Mouse (Mus musculus) midbrain, postnatal 0 days (tissue): ENCODE results near the gene Csrnp3. TPM values are rescaled to one million over a fixed set of nuclear protein-coding genes. Genes with fewer than 3 reads are reported as not detected.

ENCODE experiments used
- ATAC-seq: fragments of 200-750 bp; cut with Nextera tagmentation; 2 replicates; pipeline ENCODE4 v1.8.0; 2017; ENCODE audit warnings: moderate number of reproducible peaks, mild to moderate bottlenecking, moderate TSS enrichment, moderate library complexity; ENCODE audit not compliant: low FRiP score
- DNase-seq: peaks from one replicate; pipeline ENCODE4 v3.0.0-alpha.2; 2015; ENCODE audit warnings: low spot score
- H3K27ac ChIP-seq: fragments of 300-500 bp; sonication (generic); 2 replicates; pipeline ENCODE4 v1.5.1; 2014; ENCODE audit warnings: low read depth, mild to moderate bottlenecking, low read length, mixed read lengths
- H3K27me3 ChIP-seq: fragments of 300-500 bp; sonication (generic); 2 replicates; pipeline ENCODE4 v1.6.1; 2014; ENCODE audit warnings: low read length, control low read depth, mixed read lengths; ENCODE audit not compliant: insufficient read depth
- H3K36me3 ChIP-seq: fragments of 300-500 bp; sonication (generic); 2 replicates; pipeline ENCODE4 v1.6.1; 2014; ENCODE audit warnings: low read length, control low read depth, mixed read lengths; ENCODE audit not compliant: insufficient read depth
- H3K4me1 ChIP-seq: fragments of 300-500 bp; sonication (generic); 2 replicates; pipeline ENCODE4 v1.6.1; 2014; ENCODE audit warnings: mild to moderate bottlenecking, control low read depth, antibody characterized with exemption, low read length, mixed read lengths; ENCODE audit not compliant: insufficient read depth
- H3K4me2 ChIP-seq: fragments of 300-500 bp; sonication (generic); 2 replicates; pipeline ENCODE4 v1.6.1; 2014; ENCODE audit warnings: low read depth, mild to moderate bottlenecking, low read length, mixed read lengths; ENCODE audit not compliant: poor library complexity, severe bottlenecking
- H3K4me3 ChIP-seq: fragments of 300-500 bp; sonication (generic); 2 replicates; pipeline ENCODE4 v1.5.1; 2014; ENCODE audit warnings: low read depth, mild to moderate bottlenecking, low read length, moderate library complexity
- H3K9ac ChIP-seq: fragments of 300-500 bp; sonication (generic); replicated peaks from 2 replicates; pipeline ENCODE4 v1.6.1; 2014; ENCODE audit warnings: mild to moderate bottlenecking, low read length, moderate library complexity, mixed read lengths; ENCODE audit not compliant: poor library complexity, severe bottlenecking
- H3K9me3 ChIP-seq: fragments of 300-500 bp; sonication (generic); 2 replicates; pipeline ENCODE4 v1.6.1; 2016; ENCODE audit warnings: low read length, control low read depth
- CTCF ChIP-seq: IDR thresholded peaks from 2 replicates; pipeline ENCODE4 v1.5.1; 2016; ENCODE audit warnings: antibody characterized with exemption, mild to moderate bottlenecking
- WGBS: fragments of 180-500 bp; shearing (Covaris S2); extraction: QIAGEN DNeasy Blood & Tissue Kit; methylation state at CpG from one replicate; pipeline ENCODE4 v1.1.7; 2014; 5-methylcytosine and 5-hydroxymethylcytosine counted together
- polyA plus RNA-seq: library from polyadenylated mRNA; unstranded; fragments of >200 nt; fragmentation: Nextera tagmentation; extraction: Ambion mirVana; gene quantifications from 2 replicates; pipeline ENCODE4 v1.2.1, GENCODE M21; 2015
- total RNA-seq: library from RNA; depleted of rRNA; stranded (reverse); fragments of >200 nt; gene quantifications from 2 replicates; pipeline ENCODE4 v1.2.3, GENCODE M21; 2014

The Csrnp3 gene
- total and polyA plus RNA-seq, 2 experiments from 2014 or later: 46.5 to 97.1 TPM

GRCm38 (mm10) chr2:65990754-65991153 lies 145.2 kb downstream of the Csrnp3 start:
- Histone ChIP-seq H3K4me2 (no peak overlapping the region), H3K4me1 (peaks cover 16% of the 10 kb centered on the region), H3K27me3 (no peaks in the 10 kb centered on the region), H3K9ac (no peak overlapping the region), H3K4me3 (no peak overlapping the region), H3K9me3 (no peaks in the 10 kb centered on the region), H3K36me3 (no peaks in the 10 kb centered on the region), H3K27ac (no peak overlapping the region)
- TF ChIP-seq CTCF: no peak
- ATAC-seq (no peak), DNase-seq (no peak)
- 42% methylated on average over 4 of the region's 4 CpGs for WGBS

- DNase-seq (peak; percentile 75), ATAC-seq (no peak)
- Histone ChIP-seq H3K4me3 (no peak overlapping the region), H3K36me3 (no peaks in the 10 kb centered on the region), H3K9me3 (no peaks in the 10 kb centered on the region), H3K4me1 (peaks cover 21% of the 10 kb centered on the region), H3K9ac (no peak overlapping the region), H3K27ac (peak overlapping the region; percentile 67), H3K27me3 (no peaks in the 10 kb centered on the region), H3K4me2 (peak overlapping the region; percentile 35; the same call in 1 of the 2 replicates)
- no peak for TF ChIP-seq CTCF
- WGBS: 15% methylated on average over 14 of the region's 14 CpGs
These were observed 147.8 kb downstream of the Csrnp3 start for GRCm38 (mm10) chr2:65993371-65993770.

GRCm38 (mm10) chr2:65994886-65995468 lies 149.4 kb downstream of the Csrnp3 start:
- Histone ChIP-seq H3K36me3 (no peaks in the 10 kb centered on the region), H3K4me3 (no peak overlapping the region), H3K9me3 (no peaks in the 10 kb centered on the region), H3K9ac (no peak overlapping the region; the same call in 1 of the 2 replicates), H3K4me2 (peak overlapping the region; percentile 20; the same call in 1 of the 2 replicates), H3K27ac (peak overlapping the region; percentile 71), H3K4me1 (peaks cover 21% of the 10 kb centered on the region), H3K27me3 (no peaks in the 10 kb centered on the region)
- DNase-seq (peak; percentile 83), ATAC-seq (peak; percentile 80)
- TF ChIP-seq CTCF: no peak
- WGBS: 9% methylated on average over 13 of the region's 13 CpGs

- no peak overlapping the region for H3K4me2 ChIP-seq
- 94% methylated on average over 2 of the region's 2 CpGs for WGBS
- H3K9ac ChIP-seq: no peak overlapping the region
- no peak for TF ChIP-seq CTCF
- peaks cover 21% of the 10 kb centered on the region for H3K4me1 ChIP-seq
- H3K4me3 ChIP-seq: no peak overlapping the region
- H3K27ac ChIP-seq: no peak overlapping the region
- no peaks in the 10 kb centered on the region for H3K27me3 ChIP-seq
- ATAC-seq (no peak), DNase-seq (no peak)
- H3K36me3 ChIP-seq: no peaks in the 10 kb centered on the region; the same call in 1 of the 2 replicates
- H3K9me3 ChIP-seq: no peaks in the 10 kb centered on the region
These were observed 153.2 kb downstream of the Csrnp3 start for GRCm38 (mm10) chr2:65998747-65999146.

- 55% methylated on average over 19 of the region's 19 CpGs for WGBS
- H3K27ac ChIP-seq: no peak overlapping the region
- no peak overlapping the region for H3K4me3 ChIP-seq
- H3K4me2 ChIP-seq: no peak overlapping the region
- peak; percentile 34 for DNase-seq
- no peak for TF ChIP-seq CTCF
- no peaks in the 10 kb centered on the region for H3K27me3 ChIP-seq
- no peaks in the 10 kb centered on the region; the same call in 1 of the 2 replicates for H3K36me3 ChIP-seq
- H3K4me1 ChIP-seq: no peaks in the 10 kb centered on the region
- no peak overlapping the region for H3K9ac ChIP-seq
- ATAC-seq: no peak
- H3K9me3 ChIP-seq: no peaks in the 10 kb centered on the region
These were observed 163.6 kb downstream of the Csrnp3 start for GRCm38 (mm10) chr2:66008995-66009654.

GRCm38 (mm10) chr2:66009677-66010076 lies 164.1 kb downstream of the Csrnp3 start:
- Histone ChIP-seq H3K36me3 (no peaks in the 10 kb centered on the region), H3K27me3 (no peaks in the 10 kb centered on the region), H3K4me1 (no peaks in the 10 kb centered on the region), H3K9ac (no peak overlapping the region), H3K4me3 (no peak overlapping the region), H3K4me2 (no peak overlapping the region), H3K9me3 (no peaks in the 10 kb centered on the region), H3K27ac (no peak overlapping the region)
- ATAC-seq: no peak
- WGBS: 80% methylated on average over 2 of the region's 2 CpGs
- TF ChIP-seq CTCF: no peak
- DNase-seq: no peak
